Mouse (Mus musculus) forebrain, embryonic 15.5 days (tissue): ENCODE results near the gene Tdgf1. TPM values are rescaled to one million over a fixed set of nuclear protein-coding genes. Genes with fewer than 3 reads are reported as not detected.

Experiments used
- ATAC-seq: fragments of 200-750 bp; cut with Nextera tagmentation; replicated peaks from 2 replicates; pipeline ENCODE4 v1.8.0; 2017; ENCODE audit warnings: mild to moderate bottlenecking, moderate TSS enrichment, moderate library complexity
- H3K27ac ChIP-seq: fragments of 300-500 bp; sonication (generic); replicated peaks from 2 replicates; pipeline ENCODE4 v1.5.1; 2015; ENCODE audit warnings: mild to moderate bottlenecking, inconsistent platforms
- H3K27me3 ChIP-seq: fragments of 300-500 bp; sonication (generic); 2 replicates; pipeline ENCODE4 v1.6.1; 2015; ENCODE audit warnings: inconsistent platforms
- H3K36me3 ChIP-seq: fragments of 300-500 bp; sonication (generic); 2 replicates; pipeline ENCODE4 v1.6.1; 2015; ENCODE audit warnings: mild to moderate bottlenecking, inconsistent platforms
- H3K4me1 ChIP-seq: fragments of 300-500 bp; sonication (generic); 2 replicates; pipeline ENCODE4 v1.6.1; 2015; ENCODE audit warnings: inconsistent platforms
- H3K4me2 ChIP-seq: fragments of 300-500 bp; sonication (generic); replicated peaks from 2 replicates; pipeline ENCODE4 v1.6.1; 2015; ENCODE audit warnings: mild to moderate bottlenecking, inconsistent platforms
- H3K4me3 ChIP-seq: fragments of 300-500 bp; sonication (generic); 2 replicates; pipeline ENCODE4 v1.5.1; 2015; ENCODE audit warnings: mild to moderate bottlenecking, inconsistent platforms
- H3K9ac ChIP-seq: fragments of 300-500 bp; sonication (generic); replicated peaks from 2 replicates; pipeline ENCODE4 v1.6.1; 2015; ENCODE audit warnings: mild to moderate bottlenecking, inconsistent platforms
- H3K9me3 ChIP-seq: fragments of 300-500 bp; sonication (generic); 2 replicates; pipeline ENCODE4 v1.6.1; 2016; ENCODE audit warnings: inconsistent platforms
- WGBS: fragments of 180-500 bp; shearing (Covaris S2); methylation state at CpG from one replicate; pipeline ENCODE4 v1.1.7; 2015; ENCODE audit warnings: mixed read lengths; 5-methylcytosine and 5-hydroxymethylcytosine counted together
- polyA plus RNA-seq: library from polyadenylated mRNA; unstranded; fragments of >200 nt; fragmentation: Nextera tagmentation; extraction: Ambion mirVana; gene quantifications from 2 replicates; pipeline ENCODE4 v1.2.1, GENCODE M21; 2015

The Tdgf1 gene
- not detected in 2 replicates for polyA plus RNA-seq

- 22% methylated on average over 11 of the region's 11 CpGs for WGBS
- H3K4me2 ChIP-seq: no peak within 1 kb of the TSS
Measured at GRCm38 (mm10) chr9:110945926-110946325, at the start of gene Tdgf1. Gene Tdgf1, minus strand, starts transcription at chr9:110946158.

GRCm38 (mm10) chr9:110994716-110995172, 48.8 kb upstream of the Tdgf1 start:
- Histone ChIP-seq H3K4me2 (peak overlapping the region; percentile 51), H3K9ac (peak overlapping the region; percentile 43; the same call in 1 of the 2 replicates), H3K9me3 (no peaks in the 10 kb centered on the region), H3K27me3 (no peaks in the 10 kb centered on the region), H3K4me1 (no peaks in the 10 kb centered on the region), H3K36me3 (no peaks in the 10 kb centered on the region), H3K27ac (peak overlapping the region; percentile 62; the same call in 1 of the 2 replicates), H3K4me3 (peak overlapping the region; percentile 50)
- 13% methylated on average over 13 of the region's 13 CpGs for WGBS
- peak; percentile 94 for ATAC-seq

More at GRCm38 (mm10) chr9:110945926-110946325, at the start of gene Tdgf1:
- H3K9me3 ChIP-seq: no peaks in the 10 kb centered on the region
- H3K4me1 ChIP-seq: no peaks in the 10 kb centered on the region; the same call in 1 of the 2 replicates
- H3K27ac ChIP-seq: no peak within 1 kb of the TSS
- peaks cover 25% of the 10 kb centered on the region for H3K27me3 ChIP-seq
- no peak within 1 kb of the TSS for H3K9ac ChIP-seq
- no peaks in the 10 kb centered on the region for H3K36me3 ChIP-seq
- no peak for ATAC-seq
- H3K4me3 ChIP-seq: no peak within 1 kb of the TSS

GRCm38 (mm10) chr9:110993281-110993709, 47.3 kb upstream of the Tdgf1 start:
- no peak overlapping the region for H3K27ac ChIP-seq
- H3K27me3 ChIP-seq: no peaks in the 10 kb centered on the region
- H3K36me3 ChIP-seq: no peaks in the 10 kb centered on the region
- 53% methylated on average over 3 of the region's 3 CpGs for WGBS
- ATAC-seq: no peak
- no peak overlapping the region for H3K4me3 ChIP-seq
- H3K4me1 ChIP-seq: no peaks in the 10 kb centered on the region
- no peak overlapping the region for H3K9ac ChIP-seq
- no peaks in the 10 kb centered on the region for H3K9me3 ChIP-seq
- no peak overlapping the region for H3K4me2 ChIP-seq

- Histone ChIP-seq H3K4me3 (no peak within 1 kb of the TSS), H3K27me3 (no peaks in the 10 kb centered on the region), H3K36me3 (no peaks in the 10 kb centered on the region), H3K9me3 (no peaks in the 10 kb centered on the region), H3K4me2 (no peak within 1 kb of the TSS), H3K4me1 (no peaks in the 10 kb centered on the region), H3K9ac (no peak within 1 kb of the TSS), H3K27ac (no peak within 1 kb of the TSS)
- 71% methylated on average over 6 of the region's 6 CpGs for WGBS
- ATAC-seq: no peak
Measured at GRCm38 (mm10) chr9:110990204-110990603, 44.2 kb upstream of the Tdgf1 start, which contains the start of gene Rtp3. Gene Rtp3, minus strand, starts transcription at chr9:110990583.

- WGBS: 96% methylated on average over 2 of the region's 2 CpGs
- Histone ChIP-seq H3K9ac (no peak overlapping the region), H3K27me3 (no peaks in the 10 kb centered on the region), H3K4me3 (no peak overlapping the region), H3K36me3 (no peaks in the 10 kb centered on the region), H3K4me2 (no peak overlapping the region), H3K4me1 (no peaks in the 10 kb centered on the region), H3K9me3 (no peaks in the 10 kb centered on the region), H3K27ac (no peak overlapping the region)
- no peak for ATAC-seq
Measured at GRCm38 (mm10) chr9:110989543-110989942, 43.6 kb upstream of the Tdgf1 start.

- H3K27ac ChIP-seq: no peak overlapping the region
- H3K4me3 ChIP-seq: no peak overlapping the region
- no peaks in the 10 kb centered on the region for H3K36me3 ChIP-seq
- H3K4me2 ChIP-seq: no peak overlapping the region
- no peak for ATAC-seq
- no peaks in the 10 kb centered on the region for H3K9me3 ChIP-seq
- H3K9ac ChIP-seq: no peak overlapping the region
- 61% methylated on average over 4 of the region's 4 CpGs for WGBS
- no peaks in the 10 kb centered on the region for H3K4me1 ChIP-seq
- H3K27me3 ChIP-seq: no peaks in the 10 kb centered on the region
Measured at GRCm38 (mm10) chr9:110989141-110989540, 43.2 kb upstream of the Tdgf1 start.

- WGBS: 83% methylated on average over 3 of the region's 3 CpGs
Measured at GRCm38 (mm10) chr9:110988078-110988477, 42.1 kb upstream of the Tdgf1 start.

GRCm38 (mm10) chr9:110987331-110987730, 41.4 kb upstream of the Tdgf1 start:
- H3K27ac ChIP-seq: no peak overlapping the region
- H3K36me3 ChIP-seq: no peaks in the 10 kb centered on the region
- ATAC-seq: no peak
- 80% methylated on average over 4 of the region's 4 CpGs for WGBS
- H3K9ac ChIP-seq: no peak overlapping the region
- no peak overlapping the region for H3K4me2 ChIP-seq
- H3K9me3 ChIP-seq: no peaks in the 10 kb centered on the region
- no peak overlapping the region for H3K4me3 ChIP-seq
- H3K4me1 ChIP-seq: no peaks in the 10 kb centered on the region
- H3K27me3 ChIP-seq: no peaks in the 10 kb centered on the region

More at GRCm38 (mm10) chr9:110988078-110988477, 42.1 kb upstream of the Tdgf1 start:
- Histone ChIP-seq H3K4me1 (no peaks in the 10 kb centered on the region), H3K27ac (no peak overlapping the region), H3K27me3 (no peaks in the 10 kb centered on the region), H3K9ac (no peak overlapping the region), H3K4me3 (no peak overlapping the region), H3K4me2 (no peak overlapping the region), H3K9me3 (no peaks in the 10 kb centered on the region), H3K36me3 (no peaks in the 10 kb centered on the region)
- ATAC-seq: no peak

- 90% methylated on average over 8 of the region's 8 CpGs for WGBS
- no peaks in the 10 kb centered on the region for H3K4me1 ChIP-seq
- no peak overlapping the region for H3K4me3 ChIP-seq
- no peak overlapping the region for H3K9ac ChIP-seq
- no peak overlapping the region for H3K4me2 ChIP-seq
- no peaks in the 10 kb centered on the region for H3K36me3 ChIP-seq
- H3K9me3 ChIP-seq: no peaks in the 10 kb centered on the region
- no peak overlapping the region for H3K27ac ChIP-seq
- no peak for ATAC-seq
- H3K27me3 ChIP-seq: no peaks in the 10 kb centered on the region
Measured at GRCm38 (mm10) chr9:110985951-110986350, 40.0 kb upstream of the Tdgf1 start.

GRCm38 (mm10) chr9:110985541-110985940, 39.6 kb upstream of the Tdgf1 start:
- no peaks in the 10 kb centered on the region for H3K27me3 ChIP-seq
- H3K36me3 ChIP-seq: no peaks in the 10 kb centered on the region
- H3K9me3 ChIP-seq: no peaks in the 10 kb centered on the region
- H3K4me3 ChIP-seq: no peak overlapping the region
- no peak overlapping the region for H3K27ac ChIP-seq
- 93% methylated on average over 5 of the region's 5 CpGs for WGBS
- H3K4me2 ChIP-seq: no peak overlapping the region
- no peaks in the 10 kb centered on the region for H3K4me1 ChIP-seq
- H3K9ac ChIP-seq: no peak overlapping the region
- no peak for ATAC-seq

- WGBS: 93% methylated on average over 9 of the region's 9 CpGs
- Histone ChIP-seq H3K27me3 (no peaks in the 10 kb centered on the region), H3K36me3 (no peaks in the 10 kb centered on the region), H3K27ac (no peak overlapping the region), H3K9ac (no peak overlapping the region), H3K4me1 (no peaks in the 10 kb centered on the region), H3K9me3 (no peaks in the 10 kb centered on the region), H3K4me3 (no peak overlapping the region), H3K4me2 (no peak overlapping the region)
- ATAC-seq: no peak
Measured at GRCm38 (mm10) chr9:110984096-110984495, 38.1 kb upstream of the Tdgf1 start.

GRCm38 (mm10) chr9:110982351-110982750, 36.4 kb upstream of the Tdgf1 start:
- Histone ChIP-seq H3K4me1 (no peaks in the 10 kb centered on the region), H3K9me3 (no peaks in the 10 kb centered on the region), H3K9ac (no peak overlapping the region), H3K4me3 (no peak overlapping the region), H3K27me3 (no peaks in the 10 kb centered on the region), H3K27ac (no peak overlapping the region), H3K4me2 (no peak overlapping the region), H3K36me3 (no peaks in the 10 kb centered on the region)
- 63% methylated on average over 4 of the region's 4 CpGs for WGBS
- ATAC-seq: no peak

- H3K9me3 ChIP-seq: no peaks in the 10 kb centered on the region
- no peak overlapping the region for H3K4me2 ChIP-seq
- no peaks in the 10 kb centered on the region for H3K36me3 ChIP-seq
- no peak for ATAC-seq
- no peak overlapping the region for H3K27ac ChIP-seq
- no peaks in the 10 kb centered on the region for H3K4me1 ChIP-seq
- H3K9ac ChIP-seq: no peak overlapping the region
- 94% methylated on average over 11 of the region's 11 CpGs for WGBS
- no peak overlapping the region for H3K4me3 ChIP-seq
- H3K27me3 ChIP-seq: no peaks in the 10 kb centered on the region
Measured at GRCm38 (mm10) chr9:110979411-110979810, 33.5 kb upstream of the Tdgf1 start.
